Mouse (Mus musculus) left cerebral cortex, postnatal 25 days (tissue): Measurements from ENCODE around the gene Eipr1. TPM values are rescaled to one million over a fixed set of nuclear protein-coding genes. Genes with fewer than 3 reads are reported as not detected.
"Not testable (repeated sequence)": the region's sequence is repeated elsewhere in the genome, so short reads cannot be mapped to it uniquely, and the experiment has no call there.

Experiments
- DNase-seq, 2 experiments: peaks; one replicate each; pipeline ENCODE4 v3.0.0; 2022; ENCODE audit warnings: low spot score in 2 of 2, mixed read lengths in 1 of 2
- intact Hi-C: fragments of 180-260 bp; cut with DNase I; formaldehyde crosslinking; loops from one replicate; pipeline ENCODE4 v1.15.1; 2025
- total RNA-seq, 2 experiments: library from RNA; stranded (reverse); gene quantifications; 2 replicates each; pipeline ENCODE4 v1.2.3; 2021

Gene Eipr1
- total RNA-seq, 2 experiments from 2014 or later = 60.3 to 62.1 TPM

DNA sequence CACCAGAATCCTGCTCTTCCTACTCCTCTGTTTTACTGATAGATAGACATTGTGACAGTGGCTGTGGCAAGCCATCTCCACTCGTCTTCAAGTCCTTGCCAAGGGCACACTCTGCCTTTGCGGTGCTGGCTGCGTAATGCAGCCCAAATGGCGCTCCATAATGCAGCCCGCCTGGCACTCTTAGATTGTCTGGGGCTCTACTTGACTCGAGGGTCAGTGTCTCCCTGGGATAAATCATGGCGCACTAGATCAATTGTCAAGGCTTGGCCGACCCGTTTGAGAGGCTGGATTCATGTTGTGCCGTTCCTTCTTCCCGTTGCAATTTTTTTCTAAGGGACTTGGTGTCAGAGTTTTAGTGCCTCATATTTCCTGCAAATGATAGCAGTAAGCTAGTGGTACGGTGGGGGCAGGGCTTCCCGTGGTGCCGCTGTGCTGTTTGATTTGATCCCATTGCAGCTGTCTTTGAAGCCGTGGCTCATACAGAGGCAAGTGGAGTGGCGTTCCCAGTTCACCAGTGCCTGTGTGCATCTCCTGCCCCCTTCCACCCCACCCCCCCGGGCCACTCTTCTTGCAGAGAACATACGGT lies 160.8 kb downstream of the Eipr1 start:
- no peak for DNase-seq
- intact Hi-C loops = no loop called here

DNA sequence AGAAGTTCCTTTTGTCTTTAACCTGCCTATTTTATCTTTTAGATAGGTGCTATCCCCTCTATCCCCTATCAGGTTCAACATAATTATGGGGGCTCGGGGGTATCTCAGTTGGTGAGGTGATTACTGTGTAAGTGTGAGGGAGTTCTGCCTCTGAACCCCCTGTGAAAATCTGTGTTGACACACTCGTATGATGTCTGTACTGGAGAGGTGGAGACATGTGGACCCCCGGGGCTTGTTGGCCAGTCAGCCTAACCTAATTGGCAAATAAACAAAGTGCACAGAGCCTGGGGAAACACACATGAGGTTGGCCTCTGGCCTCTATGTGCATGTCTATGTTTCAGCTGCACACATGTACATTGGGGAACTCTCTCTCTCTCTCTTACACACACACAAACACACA lies 161.5 kb downstream of the Eipr1 start:
- DNase-seq = no peak
- intact Hi-C loops = no loop called here

DNA sequence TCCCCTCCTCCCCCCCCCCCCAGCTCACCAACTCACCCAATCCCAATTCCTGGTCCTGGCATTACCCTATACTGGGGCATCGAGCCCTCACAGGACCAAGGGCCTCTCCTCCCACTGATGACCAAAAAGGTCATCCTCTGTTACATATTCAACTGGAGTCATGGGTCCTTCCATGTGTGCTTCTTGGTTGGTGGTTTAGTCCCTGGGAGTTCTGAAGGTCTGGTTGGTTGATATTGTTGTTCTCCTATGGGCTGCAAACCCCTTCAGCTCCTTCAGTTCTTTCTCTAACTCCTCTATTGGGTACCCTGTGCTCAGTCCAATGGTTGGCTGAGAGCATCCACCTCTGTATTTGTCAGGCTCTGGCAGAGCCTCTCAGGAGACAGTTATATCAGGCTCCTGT lies 162.5 kb downstream of the Eipr1 start:
- intact Hi-C loops, DNase-seq: not testable (repeated sequence)

Other genes with a start within 250 kb of the Eipr1 start
- gene Dcdc2c, start 199.4 kb upstream of the Eipr1 start, total RNA-seq = 1 to 10 TPM in 1 of 2 experiments, under 1 TPM in 1; 0.66 to 1.1 TPM
- gene Allc, start 169.3 kb upstream of the Eipr1 start, total RNA-seq = 1 to 10 TPM in 1 of 2 experiments, under 1 TPM in 1; 0.73 to 1.2 TPM
- gene Colec11, start 128.4 kb upstream of the Eipr1 start, total RNA-seq = under 1 TPM; 0.60 to 0.62 TPM
- gene Rps7, start 115.8 kb upstream of the Eipr1 start, total RNA-seq = 100 to 1,000 TPM; 282 to 283 TPM
- 10 to 100 TPM; 12.9 to 13.4 TPM for gene Rnaseh1, start 102.2 kb upstream of the Eipr1 start, total RNA-seq
- gene Adi1, start 76.6 kb upstream of the Eipr1 start, total RNA-seq = 10 to 100 TPM; 26.5 to 29.7 TPM
- 10 to 100 TPM; 53.8 to 57.7 TPM for gene Trappc12, start 1.3 kb upstream of the Eipr1 start, total RNA-seq